Mouse (Mus musculus) liver, embryonic 15.5 days (tissue): ENCODE measurements around the gene Tspan14. TPM values are rescaled to one million over a fixed set of nuclear protein-coding genes. Genes with fewer than 3 reads are reported as not detected.

ENCODE experiments used
- ATAC-seq: fragments of 200-750 bp; cut with Nextera tagmentation; 2 replicates; pipeline ENCODE4 v1.8.0; 2017; ENCODE audit warnings: moderate number of reproducible peaks, mild to moderate bottlenecking, moderate library complexity; ENCODE audit not compliant: insufficient read depth
- H3K27ac ChIP-seq: fragments of 300-500 bp; sonication (generic); replicated peaks from 2 replicates; pipeline ENCODE4 v1.5.1; 2015; ENCODE audit warnings: mild to moderate bottlenecking, inconsistent platforms
- H3K27me3 ChIP-seq: fragments of 300-500 bp; sonication (generic); 2 replicates; pipeline ENCODE4 v1.6.1; 2015; ENCODE audit warnings: mild to moderate bottlenecking, inconsistent platforms
- H3K36me3 ChIP-seq: fragments of 300-500 bp; sonication (generic); replicated peaks from 2 replicates; pipeline ENCODE4 v1.6.1; 2015; ENCODE audit warnings: moderate library complexity, mild to moderate bottlenecking, inconsistent platforms
- H3K4me1 ChIP-seq: fragments of 300-500 bp; sonication (generic); replicated peaks from 2 replicates; pipeline ENCODE4 v1.6.1; 2015; ENCODE audit warnings: inconsistent platforms
- H3K4me2 ChIP-seq: fragments of 300-500 bp; sonication (generic); 2 replicates; pipeline ENCODE4 v1.6.1; 2015; ENCODE audit warnings: moderate library complexity, mild to moderate bottlenecking, inconsistent platforms
- H3K4me3 ChIP-seq: fragments of 300-500 bp; sonication (generic); replicated peaks from 2 replicates; pipeline ENCODE4 v1.5.1; 2015; ENCODE audit warnings: mild to moderate bottlenecking, inconsistent platforms
- H3K9ac ChIP-seq: fragments of 300-500 bp; sonication (generic); 2 replicates; pipeline ENCODE4 v1.6.1; 2015; ENCODE audit warnings: moderate library complexity, mild to moderate bottlenecking, inconsistent platforms
- H3K9me3 ChIP-seq: fragments of 300-500 bp; sonication (generic); replicated peaks from 2 replicates; pipeline ENCODE4 v1.6.1; 2016; ENCODE audit warnings: inconsistent platforms
- WGBS: fragments of 180-500 bp; shearing (Covaris S2); methylation state at CpG from one replicate; pipeline ENCODE4 v1.1.7; 2015; ENCODE audit warnings: mixed read lengths; ENCODE audit not compliant: insufficient replicate concordance; 5-methylcytosine and 5-hydroxymethylcytosine counted together
- polyA plus RNA-seq: library from polyadenylated mRNA; unstranded; fragments of >200 nt; fragmentation: Nextera tagmentation; extraction: Ambion mirVana; gene quantifications from 2 replicates; pipeline ENCODE4 v1.2.1, GENCODE M21; 2015

The Tspan14 gene
- polyA plus RNA-seq, 1 experiment from 2014 or later = 28.8 TPM

DNA sequence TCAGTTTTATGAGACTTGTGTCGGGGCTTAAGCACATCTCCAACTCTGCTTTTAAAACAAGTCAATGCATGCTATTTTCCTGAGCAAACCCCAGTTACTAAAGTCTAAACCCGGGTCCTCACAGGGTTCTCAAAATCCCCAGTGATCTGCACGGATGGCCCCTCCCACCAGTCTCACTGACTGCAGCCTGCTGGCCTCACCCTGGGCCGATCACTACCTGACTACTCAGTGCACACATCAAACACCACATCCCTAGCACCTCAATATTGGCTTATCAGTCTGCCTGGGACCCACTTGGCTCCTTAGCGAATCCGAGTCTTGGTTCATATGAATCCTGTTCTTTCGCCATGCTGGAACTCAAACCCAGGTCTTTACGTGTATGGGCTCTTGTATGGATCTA, 70.9 kb downstream of the Tspan14 start:
- Histone ChIP-seq H3K27ac (no peak overlapping the region), H3K9me3 (no peaks in the 10 kb centered on the region), H3K4me2 (no peak overlapping the region), H3K4me3 (no peak overlapping the region), H3K4me1 (peaks cover 22% of the 10 kb centered on the region; the same call in 1 of the 2 replicates), H3K9ac (no peak overlapping the region), H3K36me3 (no peaks in the 10 kb centered on the region), H3K27me3 (no peaks in the 10 kb centered on the region)
- 64% methylated on average over 8 of the region's 8 CpGs for WGBS
- ATAC-seq = no peak

DNA sequence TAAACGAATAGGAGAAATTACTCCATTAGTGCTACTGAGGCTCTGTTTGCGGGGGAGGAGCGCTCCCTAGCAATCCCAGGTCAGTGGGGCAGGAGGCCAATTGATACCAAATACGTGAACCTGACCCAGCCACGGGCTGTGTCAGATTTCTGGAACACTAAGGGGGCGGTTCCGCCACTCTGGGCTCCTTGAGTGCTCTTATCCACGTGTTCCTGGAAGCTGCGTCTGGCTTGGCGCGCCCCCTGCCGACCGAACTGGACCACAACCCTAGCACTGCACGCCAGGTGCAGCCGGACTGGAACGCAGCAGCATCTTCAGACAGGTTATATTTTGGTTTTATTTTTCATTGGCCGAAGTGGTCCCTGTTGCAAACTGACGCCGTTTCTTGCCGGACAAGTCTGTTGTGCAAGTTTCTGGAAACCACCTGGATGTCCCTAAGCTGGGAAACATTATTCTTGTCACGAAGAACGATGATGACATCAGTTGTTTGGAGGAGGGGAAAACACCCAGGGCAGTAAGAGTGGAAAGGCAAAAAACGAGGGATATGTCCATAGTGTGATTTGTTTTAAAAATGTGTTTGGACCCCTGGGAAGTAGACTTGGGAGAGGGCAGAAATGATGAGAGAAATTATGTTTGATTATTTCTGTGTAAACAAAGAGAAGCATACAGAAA, 71.9 kb downstream of the Tspan14 start:
- WGBS = 15% methylated on average over 23 of the region's 23 CpGs
- peak; percentile 32; the same call in 1 of the 2 replicates for ATAC-seq

DNA sequence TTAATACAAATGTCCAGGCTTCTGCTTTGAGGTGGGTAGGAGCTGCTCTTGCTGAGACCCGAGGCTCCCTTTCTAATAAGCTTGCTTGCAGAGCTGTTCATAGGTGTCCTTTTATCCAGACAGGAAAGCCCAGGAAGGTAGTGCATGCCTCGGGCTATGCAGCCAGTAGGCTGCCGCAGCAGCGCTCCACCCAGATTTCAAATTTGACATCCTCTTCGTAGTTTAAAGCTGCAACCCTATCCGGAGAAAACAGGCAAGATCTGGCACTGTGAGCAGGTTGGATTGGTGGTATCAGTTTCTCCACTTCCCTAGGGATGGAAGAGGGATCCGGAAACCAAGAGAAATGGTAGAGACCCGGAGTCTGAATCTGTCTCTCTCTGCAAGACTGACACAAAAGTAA, 72.7 kb downstream of the Tspan14 start:
- H3K4me1 ChIP-seq = peaks cover 22% of the 10 kb centered on the region; the same call in 1 of the 2 replicates
- no peaks in the 10 kb centered on the region for H3K27me3 ChIP-seq
- no peaks in the 10 kb centered on the region for H3K9me3 ChIP-seq
- H3K4me3 ChIP-seq = no peak overlapping the region
- H3K36me3 ChIP-seq = no peaks in the 10 kb centered on the region
- no peak overlapping the region for H3K4me2 ChIP-seq
- no peak overlapping the region for H3K27ac ChIP-seq
- 73% methylated on average over 8 of the region's 8 CpGs for WGBS
- ATAC-seq = no peak
- H3K9ac ChIP-seq = no peak overlapping the region

More for the DNA sequence above, 71.9 kb downstream of the Tspan14 start:
- Histone ChIP-seq H3K27ac (no peak overlapping the region), H3K4me1 (peaks cover 22% of the 10 kb centered on the region; the same call in 1 of the 2 replicates), H3K9ac (no peak overlapping the region), H3K4me3 (no peak overlapping the region), H3K36me3 (no peaks in the 10 kb centered on the region), H3K9me3 (no peaks in the 10 kb centered on the region), H3K4me2 (peak overlapping the region; percentile 37), H3K27me3 (no peaks in the 10 kb centered on the region)

DNA sequence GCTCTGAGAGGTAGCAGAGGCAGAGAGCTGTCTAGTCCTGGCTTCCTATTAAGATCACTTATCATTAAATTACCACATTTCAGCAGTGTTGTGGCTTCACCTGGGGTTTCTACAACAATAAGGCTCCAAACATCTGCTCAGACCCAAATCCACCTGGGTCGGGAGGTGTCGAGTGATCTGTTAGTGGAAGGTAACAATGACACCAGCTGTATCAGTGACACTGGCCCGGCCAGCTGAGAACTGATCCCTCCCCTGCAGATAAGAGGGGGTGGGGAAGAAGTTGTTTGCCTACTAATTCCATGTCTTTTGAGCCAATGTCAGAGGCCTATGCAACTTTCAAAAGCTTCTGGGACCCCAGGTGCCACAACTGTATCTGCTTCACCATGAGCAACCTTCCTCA, 73.4 kb downstream of the Tspan14 start, which contains the start of gene Sh2d4b:
Gene Sh2d4b, minus strand, starts transcription at position 71 of the 400 bp plus-strand sequence.
- H3K9ac ChIP-seq = no peak within 1 kb of the TSS
- H3K9me3 ChIP-seq = no peaks in the 10 kb centered on the region
- peaks cover 22% of the 10 kb centered on the region; the same call in 1 of the 2 replicates for H3K4me1 ChIP-seq
- no peak within 1 kb of the TSS for H3K27ac ChIP-seq
- H3K36me3 ChIP-seq = no peaks in the 10 kb centered on the region
- H3K4me2 ChIP-seq = no peak within 1 kb of the TSS
- H3K27me3 ChIP-seq = no peaks in the 10 kb centered on the region
- no peak within 1 kb of the TSS for H3K4me3 ChIP-seq
- no peak for ATAC-seq
- 18% methylated on average over 3 of the region's 3 CpGs for WGBS

DNA sequence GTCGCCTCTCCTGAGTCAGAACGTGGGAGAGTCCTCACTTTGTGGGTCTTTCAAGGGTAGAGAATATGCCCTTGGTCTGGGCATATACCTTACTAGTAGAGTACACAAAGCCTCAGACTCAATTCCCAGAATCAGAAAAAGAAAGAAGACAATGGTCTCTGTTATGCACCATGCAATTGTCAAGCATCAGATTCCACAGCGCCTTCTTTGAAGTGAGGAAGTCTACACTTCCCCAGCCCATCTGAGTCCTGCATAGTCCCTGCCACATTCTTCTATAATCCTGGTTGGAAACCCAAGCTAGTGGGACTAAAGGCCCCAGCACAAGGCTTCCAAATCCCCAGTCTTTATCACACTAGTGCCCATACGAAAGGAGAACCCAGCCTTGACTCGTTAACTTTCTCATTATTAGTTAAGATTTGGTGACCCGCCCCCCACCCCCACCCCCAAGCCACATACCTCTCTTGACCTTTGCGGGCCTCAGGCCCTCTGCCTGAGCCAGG, 74.2 kb downstream of the Tspan14 start:
- no peak overlapping the region for H3K27ac ChIP-seq
- peaks cover 20% of the 10 kb centered on the region for H3K4me1 ChIP-seq
- no peaks in the 10 kb centered on the region for H3K27me3 ChIP-seq
- H3K4me2 ChIP-seq = no peak overlapping the region
- no peak overlapping the region for H3K9ac ChIP-seq
- H3K4me3 ChIP-seq = no peak overlapping the region
- ATAC-seq = no peak
- no peaks in the 10 kb centered on the region for H3K36me3 ChIP-seq
- WGBS = 66% methylated on average over 7 of the region's 7 CpGs
- no peaks in the 10 kb centered on the region for H3K9me3 ChIP-seq

DNA sequence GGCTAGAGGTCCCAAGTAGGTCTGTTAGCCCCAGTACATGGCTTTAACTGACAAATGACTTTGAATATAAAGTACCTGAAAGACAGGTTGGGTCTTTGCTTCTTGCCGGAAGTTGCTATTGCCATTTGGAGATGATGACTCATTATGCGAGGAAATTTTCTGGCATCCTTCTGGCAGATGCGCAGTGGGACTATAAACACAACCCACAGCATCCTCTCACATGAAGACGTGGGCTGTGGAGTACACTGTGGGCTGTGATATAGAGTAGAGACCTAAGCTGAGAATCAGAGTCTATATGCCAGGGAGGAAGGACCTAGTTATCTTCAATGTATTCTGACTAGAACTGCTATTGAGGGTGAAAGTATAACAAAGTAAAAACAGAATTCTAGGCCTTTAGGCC, 75.1 kb downstream of the Tspan14 start:
- H3K4me1 ChIP-seq = peaks cover 25% of the 10 kb centered on the region

DNA sequence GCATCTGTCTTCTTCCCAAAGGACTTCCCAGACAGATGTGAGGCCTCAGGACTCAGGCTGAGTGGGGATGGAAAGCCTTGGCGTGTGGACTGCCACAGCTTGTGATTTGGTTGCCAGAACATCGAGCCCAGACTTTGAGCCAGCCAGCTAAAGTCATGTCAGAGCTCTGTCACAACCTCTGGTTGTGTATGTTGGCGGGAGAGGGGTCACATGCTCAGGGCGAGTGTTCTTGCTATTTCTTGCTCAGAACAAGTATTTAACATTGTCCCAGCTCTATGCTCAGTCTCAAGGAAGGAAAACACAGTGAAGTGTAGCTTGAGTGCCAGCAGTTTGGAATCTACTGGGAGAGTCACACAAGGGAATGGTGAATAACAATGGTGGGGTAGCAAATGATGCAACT, 76.9 kb downstream of the Tspan14 start:
- ATAC-seq = no peak
- Histone ChIP-seq H3K9ac (no peak overlapping the region), H3K4me1 (peaks cover 22% of the 10 kb centered on the region), H3K27ac (no peak overlapping the region), H3K36me3 (no peaks in the 10 kb centered on the region), H3K4me2 (no peak overlapping the region), H3K9me3 (no peaks in the 10 kb centered on the region), H3K27me3 (no peaks in the 10 kb centered on the region), H3K4me3 (no peak overlapping the region)
- 55% methylated on average over 4 of the region's 4 CpGs for WGBS

More for the DNA sequence above, 75.1 kb downstream of the Tspan14 start:
- 75% methylated on average over 4 of the region's 4 CpGs for WGBS
- Histone ChIP-seq H3K36me3 (no peaks in the 10 kb centered on the region), H3K4me2 (no peak overlapping the region), H3K4me3 (no peak overlapping the region), H3K27me3 (no peaks in the 10 kb centered on the region), H3K9me3 (no peaks in the 10 kb centered on the region), H3K27ac (no peak overlapping the region), H3K9ac (no peak overlapping the region)
- ATAC-seq = no peak

DNA sequence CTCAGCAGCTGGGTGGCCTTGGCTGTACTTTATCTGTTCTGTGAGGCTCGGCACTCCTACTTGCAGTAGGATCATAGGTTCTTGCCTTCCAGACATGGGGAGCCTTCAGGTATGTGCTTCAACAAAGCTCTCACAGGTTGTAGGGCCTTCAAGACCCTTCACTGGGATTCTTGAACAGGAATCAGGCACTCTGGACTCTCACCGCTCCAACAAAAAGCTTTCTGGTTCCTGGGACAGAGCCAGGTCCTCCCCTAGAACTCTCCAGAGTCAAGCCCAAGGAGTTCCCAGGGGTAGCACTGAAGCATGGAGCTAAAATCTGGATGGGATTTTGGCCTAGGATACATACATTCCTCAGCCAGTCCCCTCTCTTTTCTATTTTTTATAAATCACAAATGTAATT, 77.4 kb downstream of the Tspan14 start:
- H3K27me3 ChIP-seq = no peaks in the 10 kb centered on the region
- H3K9ac ChIP-seq = no peak overlapping the region
- no peak overlapping the region for H3K4me3 ChIP-seq
- ATAC-seq = no peak
- H3K4me2 ChIP-seq = no peak overlapping the region
- H3K36me3 ChIP-seq = no peaks in the 10 kb centered on the region
- H3K4me1 ChIP-seq = peaks cover 17% of the 10 kb centered on the region
- no peak overlapping the region for H3K27ac ChIP-seq
- no peaks in the 10 kb centered on the region for H3K9me3 ChIP-seq
- 62% methylated on average over 2 of the region's 2 CpGs for WGBS

DNA sequence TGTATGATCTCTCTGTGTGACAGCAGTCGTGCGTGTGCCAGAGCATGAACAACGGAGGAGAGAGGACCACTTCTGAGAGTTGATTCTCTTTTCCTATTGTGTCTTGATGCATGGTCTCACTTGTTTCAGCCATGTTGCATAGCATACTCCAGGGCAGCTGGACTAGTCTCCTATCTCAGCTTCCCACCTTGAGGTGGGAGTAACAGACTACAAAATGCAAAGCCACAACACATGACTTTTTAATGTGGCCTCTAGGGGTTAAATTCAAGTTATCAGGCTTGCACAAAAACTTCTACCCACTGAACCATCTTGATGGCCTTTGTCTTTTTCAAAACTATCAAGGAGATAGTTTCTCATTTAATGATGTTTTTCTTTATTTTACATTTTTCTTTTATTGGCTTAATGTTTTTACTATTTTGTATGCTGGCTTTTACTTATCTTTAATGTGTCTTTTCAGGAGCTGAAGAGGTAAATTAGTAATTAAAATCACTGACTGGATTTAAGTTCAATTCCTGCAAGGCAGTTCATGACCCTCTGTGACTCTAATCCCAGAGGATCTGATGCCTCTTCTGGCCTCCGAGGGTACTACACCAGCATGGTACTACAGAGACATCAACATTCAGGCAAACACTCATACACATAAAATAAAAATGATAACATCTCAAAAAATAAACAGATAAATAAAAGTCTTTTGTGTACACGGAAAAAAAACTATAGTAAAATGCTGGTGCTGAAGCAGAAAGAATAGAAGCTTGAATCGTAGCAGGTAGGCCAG, 80.0 kb downstream of the Tspan14 start:
- Histone ChIP-seq H3K4me1 (peaks cover 9% of the 10 kb centered on the region), H3K9ac (no peak overlapping the region), H3K4me2 (no peak overlapping the region), H3K27ac (no peak overlapping the region), H3K4me3 (no peak overlapping the region), H3K27me3 (no peaks in the 10 kb centered on the region), H3K9me3 (no peaks in the 10 kb centered on the region), H3K36me3 (no peaks in the 10 kb centered on the region)
- WGBS = 48% methylated on average over 6 of the region's 6 CpGs
- ATAC-seq = no peak

DNA sequence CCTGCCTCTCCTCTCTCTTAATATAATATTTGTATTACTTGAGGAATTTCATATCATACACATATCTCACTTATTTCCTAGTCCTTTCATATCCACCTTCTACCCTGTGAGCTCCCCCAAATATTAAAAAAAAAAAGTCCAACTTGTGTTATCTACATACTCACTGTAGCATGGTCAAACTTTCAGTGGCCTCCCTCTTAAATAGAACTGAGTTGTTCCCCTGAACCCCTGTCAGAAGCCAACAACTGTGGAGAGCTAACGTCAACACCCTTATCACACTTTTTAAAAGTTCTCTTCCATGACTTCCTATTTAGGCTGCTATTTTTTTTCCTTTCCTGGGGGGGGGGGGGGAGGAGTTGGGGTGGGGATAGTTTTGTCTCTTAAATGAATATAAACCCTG, 80.9 kb downstream of the Tspan14 start:
- WGBS = 3% methylated on average over 1 of the region's 1 CpGs
- Histone ChIP-seq H3K4me2 (no peak overlapping the region), H3K9ac (no peak overlapping the region), H3K36me3 (no peaks in the 10 kb centered on the region), H3K27me3 (no peaks in the 10 kb centered on the region), H3K27ac (no peak overlapping the region), H3K4me1 (peaks cover 9% of the 10 kb centered on the region), H3K9me3 (no peaks in the 10 kb centered on the region), H3K4me3 (no peak overlapping the region)
- ATAC-seq = no peak

DNA sequence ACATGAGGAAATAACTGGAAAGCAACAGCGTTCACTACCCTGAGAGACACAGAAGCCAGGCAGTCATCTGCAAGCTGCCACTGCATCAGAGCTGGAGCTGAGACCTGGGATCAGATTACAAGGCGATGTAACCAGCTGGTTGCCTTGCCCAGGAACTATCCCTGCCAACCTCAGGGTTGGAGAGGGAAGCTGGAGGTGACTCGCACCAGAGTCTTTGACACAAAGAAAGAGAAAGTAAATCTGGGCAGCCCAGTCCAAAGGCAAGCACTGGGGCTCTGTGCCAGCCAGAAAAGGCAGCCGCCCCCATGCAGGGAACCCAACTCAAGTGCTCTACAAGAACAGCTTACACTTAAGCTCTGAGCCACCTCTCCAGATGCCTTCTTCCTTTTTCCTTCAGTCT, 81.4 kb downstream of the Tspan14 start:
- no peak for ATAC-seq
- no peak overlapping the region for H3K9ac ChIP-seq
- 49% methylated on average over 4 of the region's 4 CpGs for WGBS
- no peaks in the 10 kb centered on the region for H3K27me3 ChIP-seq
- no peak overlapping the region for H3K4me3 ChIP-seq
- no peaks in the 10 kb centered on the region for H3K36me3 ChIP-seq
- no peaks in the 10 kb centered on the region for H3K9me3 ChIP-seq
- H3K4me2 ChIP-seq = no peak overlapping the region
- H3K4me1 ChIP-seq = peaks cover 9% of the 10 kb centered on the region
- no peak overlapping the region for H3K27ac ChIP-seq
